Mouse (Mus musculus): ENCODE measurements around the gene Rem2. TPM values are rescaled to one million over a fixed set of nuclear protein-coding genes. Genes with fewer than 3 reads are reported as not detected.

Gene Rem2
- total RNA-seq, 2 experiments from 2014 or later: 26.9 to 31.5 TPM

- no peak for DNase-seq (ENCODE audit: low spot score in 2 of 2)
Observed at GRCm38 (mm10) chr14:54488350-54488749, 12.4 kb downstream of the Rem2 start.

GRCm38 (mm10) chr14:54492345-54493131, 16.6 kb downstream of the Rem2 start:
- DNase-seq (ENCODE audit: low spot score in 2 of 2): no peak

- no peak for DNase-seq (ENCODE audit: low spot score in 2 of 2)
Observed at GRCm38 (mm10) chr14:54493236-54493635, 17.3 kb downstream of the Rem2 start.

- DNase-seq (ENCODE audit: low spot score in 2 of 2): peak; percentile 53 to 69
Observed at GRCm38 (mm10) chr14:54494234-54494633, 18.3 kb downstream of the Rem2 start.

- DNase-seq (ENCODE audit: low spot score in 2 of 2): no peak
Observed at GRCm38 (mm10) chr14:54496706-54497105, 20.8 kb downstream of the Rem2 start.

GRCm38 (mm10) chr14:54499330-54499729, 23.4 kb downstream of the Rem2 start:
- no peak for DNase-seq (ENCODE audit: low spot score in 2 of 2)

- no peak for DNase-seq (ENCODE audit: low spot score in 2 of 2)
Observed at GRCm38 (mm10) chr14:54501365-54501764, 25.5 kb downstream of the Rem2 start.

- no peak for DNase-seq (ENCODE audit: low spot score in 2 of 2)
Observed at GRCm38 (mm10) chr14:54503092-54503491, 27.2 kb downstream of the Rem2 start.

- no peak for DNase-seq (ENCODE audit: low spot score in 2 of 2)
Observed at GRCm38 (mm10) chr14:54509774-54510173, 33.9 kb downstream of the Rem2 start.

GRCm38 (mm10) chr14:54516710-54517310, 40.9 kb downstream of the Rem2 start:
- no peak for DNase-seq (ENCODE audit: low spot score in 2 of 2)

- no peak for DNase-seq (ENCODE audit: low spot score in 2 of 2)
Observed at GRCm38 (mm10) chr14:54523600-54523999, 47.7 kb downstream of the Rem2 start.

- peak; percentile 37 to 40 for DNase-seq (ENCODE audit: low spot score in 2 of 2)
Observed at GRCm38 (mm10) chr14:54527227-54528006, 51.5 kb downstream of the Rem2 start.

- DNase-seq (ENCODE audit: low spot score in 2 of 2): no peak
Observed at GRCm38 (mm10) chr14:54528007-54528393, 52.1 kb downstream of the Rem2 start.

- DNase-seq (ENCODE audit: low spot score in 2 of 2): peak; percentile 90 to 92
Observed at GRCm38 (mm10) chr14:54528446-54529111, 52.7 kb downstream of the Rem2 start.

Other genes with a start within 250 kb of the Rem2 start
- 100 to 1,000 TPM; 127 TPM for gene Dad1, start 222.0 kb upstream of the Rem2 start, total RNA-seq (2021)
- 10 to 100 TPM; 45.1 to 49.8 TPM for gene Abhd4, start 221.9 kb upstream of the Rem2 start, total RNA-seq (2021)
- not detected for gene Olfr49, start 191.2 kb upstream of the Rem2 start, total RNA-seq (2021)
- gene Oxa1l, start 115.3 kb upstream of the Rem2 start, total RNA-seq (2021): 10 to 100 TPM; 69.3 to 70.0 TPM
- 1 to 10 TPM; 2.5 to 2.7 TPM for gene Slc7a7, start 58.3 kb upstream of the Rem2 start, total RNA-seq (2021)
- 100 to 1,000 TPM; 109 to 138 TPM for gene Mrpl52, start 49.2 kb upstream of the Rem2 start, total RNA-seq (2021)
- 10 to 100 TPM; 39.1 to 41.0 TPM for gene Mmp14, start 44.5 kb upstream of the Rem2 start, total RNA-seq (2021)
- 10 to 100 TPM; 40.3 to 42.2 TPM for gene Lrp10, start 12.0 kb upstream of the Rem2 start, total RNA-seq (2021)
- 10 to 100 TPM; 82.2 to 91.8 TPM for gene Prmt5, start 41.4 kb downstream of the Rem2 start, total RNA-seq (2021)
- 1 to 10 TPM; 4.7 to 6.7 TPM for gene Haus4, start 78.5 kb downstream of the Rem2 start, total RNA-seq (2021)
- gene Ajuba, start 101.5 kb downstream of the Rem2 start, total RNA-seq (2021): 1 to 10 TPM; 3.8 to 4.3 TPM
- gene 4931414P19Rik, start 129.9 kb downstream of the Rem2 start, total RNA-seq (2021): 1 to 10 TPM; 5.1 to 5.5 TPM
- gene Psmb5, start 141.9 kb downstream of the Rem2 start, total RNA-seq (2021): 100 to 1,000 TPM; 201 to 217 TPM
- gene Psmb11, start 145.3 kb downstream of the Rem2 start, total RNA-seq (2021): under 1 TPM; 0.21 to 0.25 TPM
- not detected for gene Gm17606, start 164.9 kb downstream of the Rem2 start, total RNA-seq (2021)
- 10 to 100 TPM; 14.7 to 17.2 TPM for gene Cdh24, start 165.3 kb downstream of the Rem2 start, total RNA-seq (2021)
- gene 1700123O20Rik, start 210.1 kb downstream of the Rem2 start, total RNA-seq (2021): 10 to 100 TPM; 25.5 to 28.1 TPM
- 100 to 1,000 TPM; 208 to 213 TPM for gene Acin1, start 210.8 kb downstream of the Rem2 start, total RNA-seq (2021)
- gene Gm29776, start 222.7 kb downstream of the Rem2 start, total RNA-seq (2021): not detected
- gene Cebpe, start 236.1 kb downstream of the Rem2 start, total RNA-seq (2021): not detected

Data from layer of hippocampus, postnatal 10 days (tissue).